Mouse (Mus musculus) adrenal gland, adult (tissue): ENCODE data around the gene Rhoq.

Experiments used
- DNase-seq, 2 experiments: peaks; one replicate each; pipeline ENCODE4 v3.0.0; 2022 to 2023; ENCODE audit warnings: low spot score in 1 of 2; ENCODE audit not compliant: inconsistent age in 2 of 2

Rhoq gene

DNA sequence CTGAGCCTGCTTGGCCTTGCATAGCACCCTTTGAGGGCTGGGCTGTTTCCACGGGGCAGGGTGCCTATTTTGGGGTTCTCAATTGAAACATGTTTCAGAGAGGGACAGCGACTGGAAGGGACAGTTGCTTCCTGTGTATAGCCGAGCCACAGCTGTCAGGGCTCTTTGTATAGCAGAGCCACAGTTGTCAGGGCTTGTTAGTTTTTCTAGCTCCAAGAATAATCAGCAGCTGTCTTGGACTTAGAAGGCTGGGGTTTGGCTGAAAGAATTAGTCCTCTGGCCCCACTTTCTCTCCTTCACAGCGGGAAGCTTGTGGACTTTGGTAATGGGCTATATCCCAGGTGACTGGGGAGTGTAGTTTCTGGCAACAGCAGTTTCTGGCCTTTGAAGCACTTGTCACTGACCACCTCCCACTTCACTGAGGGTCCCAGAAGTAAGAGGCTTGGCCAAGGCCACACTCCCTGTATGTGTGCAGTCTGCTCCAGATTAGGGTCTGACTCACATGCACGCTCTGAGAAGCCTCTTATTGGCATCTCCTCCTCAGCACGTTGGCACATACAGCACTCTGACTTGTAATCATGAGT is 25.8 kb downstream of the Rhoq start:
- DNase-seq = peak; percentile 37 to 67

DNA sequence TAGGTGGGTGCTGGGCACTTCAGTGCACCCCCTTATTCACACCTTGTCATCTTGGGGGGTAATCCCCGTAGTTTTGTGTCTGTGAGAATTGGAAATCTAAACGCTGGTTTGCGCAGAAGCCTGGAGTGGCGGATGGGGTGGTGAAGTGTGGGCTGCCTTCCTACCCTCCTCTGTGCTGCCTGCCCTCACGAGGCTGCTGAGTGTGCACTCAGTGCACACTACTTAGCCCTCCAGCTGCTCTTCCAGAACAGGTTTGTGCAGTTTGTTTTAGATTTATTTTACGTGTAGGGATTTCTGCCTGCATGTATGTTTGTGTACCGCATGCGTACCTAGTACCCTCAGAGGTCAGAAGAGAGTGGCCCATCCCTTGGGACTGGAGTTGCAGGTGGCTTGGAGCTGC is 28.4 kb downstream of the Rhoq start:
- no peak for DNase-seq

DNA sequence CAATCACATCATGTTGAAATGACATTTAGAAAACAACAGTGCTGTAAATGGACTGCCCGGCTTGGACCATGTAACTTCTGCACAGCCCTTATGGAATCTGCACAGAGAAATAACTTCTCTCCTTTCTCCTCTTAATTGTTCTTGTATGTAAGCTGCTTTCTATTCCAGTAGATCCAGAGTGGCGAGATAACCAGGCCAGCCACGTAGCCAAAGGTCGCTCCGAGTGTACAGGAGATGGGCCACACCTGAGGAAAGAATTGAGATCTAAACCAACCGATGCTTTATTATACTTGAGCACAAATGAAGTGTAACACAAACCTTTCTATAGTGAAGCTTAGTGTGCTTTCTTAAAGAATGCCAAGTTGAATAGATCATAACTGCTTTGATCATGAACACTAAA is 34.4 kb downstream of the Rhoq start:
- no peak for DNase-seq

DNA sequence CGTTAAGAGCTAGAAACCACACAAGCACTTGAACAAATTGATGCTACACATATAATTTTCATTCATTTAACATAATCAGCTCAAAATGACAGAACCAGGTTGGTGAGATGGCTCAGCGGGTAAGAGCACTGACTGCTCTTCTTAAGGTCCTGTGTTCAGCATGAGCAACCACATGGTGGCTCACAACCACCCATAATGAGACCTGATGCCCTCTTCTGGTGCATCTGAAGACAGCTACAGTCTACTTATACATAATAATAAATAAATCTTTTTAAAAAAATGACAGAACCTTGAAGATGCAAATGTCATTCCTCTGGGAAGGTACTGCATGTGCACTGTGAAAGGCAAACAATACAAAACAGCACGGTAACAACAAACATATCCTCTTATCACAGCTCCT is 46.1 kb downstream of the Rhoq start:
- no peak for DNase-seq

GRCm38 (mm10) chr17:87011301-87012019 is 48.6 kb downstream of the Rhoq start:
- DNase-seq = peak in 1 of 2 experiments; percentile 51

- no peak for DNase-seq
Observed at GRCm38 (mm10) chr17:87019692-87020091, 56.8 kb downstream of the Rhoq start.

DNA sequence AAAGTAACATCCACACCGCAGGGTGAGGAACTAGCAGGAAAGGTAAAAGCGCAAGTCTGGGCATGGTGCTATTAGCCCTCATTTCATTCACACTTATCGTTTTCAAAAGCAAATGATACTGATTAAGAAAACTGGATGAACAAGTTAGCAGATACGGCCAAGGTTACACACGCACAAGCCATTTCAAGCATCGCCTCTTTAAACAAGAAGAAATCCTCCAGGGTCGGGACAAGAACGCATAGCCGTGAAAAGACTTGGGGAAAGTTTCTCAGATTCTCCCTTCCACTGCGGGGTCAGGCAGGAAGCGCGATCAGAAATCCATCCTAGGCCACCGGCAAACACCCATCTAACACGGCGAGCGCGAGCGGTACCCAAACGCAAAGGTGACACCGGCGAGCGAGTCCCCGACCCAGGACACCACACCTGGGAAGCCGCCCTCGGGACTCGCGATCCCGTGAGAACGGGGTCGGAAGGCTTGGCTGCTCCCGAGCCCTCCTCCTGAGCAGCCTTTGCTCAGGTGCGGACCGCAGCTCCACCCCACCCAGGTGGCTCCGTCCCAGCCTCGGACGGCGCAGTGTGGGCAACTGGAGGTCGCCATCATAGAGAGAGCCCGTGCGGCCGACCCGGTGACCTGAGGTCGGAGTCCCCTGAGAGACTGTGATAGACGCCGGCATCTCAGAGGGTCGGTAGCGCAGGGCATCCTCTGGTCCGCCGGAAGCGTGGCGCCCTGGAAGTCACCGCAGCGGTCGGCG is 61.8 kb downstream of the Rhoq start:
- no peak for DNase-seq

DNA sequence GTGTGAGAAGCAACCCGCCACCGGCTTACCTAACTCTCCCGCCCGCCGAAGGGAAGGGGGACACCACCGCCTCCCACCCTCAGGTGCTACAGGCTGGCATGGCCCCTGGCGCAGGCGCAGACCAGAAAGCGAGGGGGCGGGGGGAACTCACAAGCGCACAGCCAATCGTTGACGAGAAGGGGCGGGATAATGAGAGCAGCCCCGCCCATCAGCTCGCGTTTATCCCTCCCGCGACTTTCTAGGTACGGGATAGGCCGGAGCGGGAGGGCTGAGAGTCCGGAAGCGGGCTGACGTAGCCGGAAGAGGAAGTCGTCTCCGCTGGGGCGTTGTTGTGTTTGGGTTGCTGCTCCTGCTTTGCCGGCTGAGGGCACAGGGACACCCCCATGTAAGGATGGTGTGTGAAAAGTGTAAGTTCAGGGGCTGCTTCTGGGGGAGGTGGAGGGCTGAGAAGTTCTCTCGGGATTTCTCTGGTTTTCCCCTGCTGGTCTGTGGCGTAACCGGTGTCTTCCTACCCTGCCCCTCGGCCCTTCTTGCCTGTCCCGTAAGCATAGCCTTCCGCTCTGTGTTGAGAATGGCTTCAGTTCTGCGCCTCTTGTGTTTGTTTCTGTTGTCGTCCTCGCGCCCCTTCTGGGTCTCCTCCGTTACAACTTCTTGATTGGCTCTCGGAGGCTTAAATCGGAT is 62.5 kb downstream of the Rhoq start, which contains the start of the genes Pigf and Cript:
Pigf (minus strand) TSS at position 138 of the 681 bp plus-strand sequence.
Cript (plus strand) TSS at position 282 of the 681 bp plus-strand sequence.
- peak; percentile 98 to 99 for DNase-seq

GRCm38 (mm10) chr17:87036141-87037073 is 73.5 kb downstream of the Rhoq start:
- DNase-seq = peak; percentile 37 to 74

- DNase-seq = no peak
Observed at GRCm38 (mm10) chr17:87038496-87038895, 75.6 kb downstream of the Rhoq start.

DNA sequence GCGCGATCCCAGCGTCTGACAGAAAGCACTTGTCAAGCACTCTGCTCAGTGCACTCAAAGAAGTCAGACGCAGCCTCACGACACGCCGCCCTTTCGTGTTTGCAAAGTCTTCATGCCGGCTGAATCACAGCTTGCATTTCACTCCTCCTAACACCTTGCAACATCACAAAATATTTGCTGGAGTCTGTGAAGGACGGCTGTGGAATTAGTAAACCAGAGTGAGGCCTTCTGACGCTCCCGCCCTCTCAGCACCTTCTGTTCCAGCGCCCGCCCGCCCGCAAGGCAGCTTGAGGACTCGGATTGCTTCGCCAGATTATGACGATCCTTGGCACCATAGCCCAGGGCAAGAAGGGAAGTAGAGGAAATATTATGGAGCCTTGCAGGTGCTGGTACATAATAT is 78.9 kb downstream of the Rhoq start:
- peak in 1 of 2 experiments; percentile 68 for DNase-seq

- DNase-seq = peak; percentile 86 to 95
Observed at GRCm38 (mm10) chr17:87044364-87044763, 81.5 kb downstream of the Rhoq start.

GRCm38 (mm10) chr17:87044796-87045195 is 81.9 kb downstream of the Rhoq start:
- peak in 1 of 2 experiments; percentile 17 for DNase-seq
